Mouse (Mus musculus) ES-E14 (cell line): ENCODE measurements at regions not wholly inside any gene's neighbourhood (a gene's known extent, or its start where the extent isn't known, plus 50 kb on each side); places are given as distances from the start of the nearest gene placed in this dataset.

Source experiments
- CHD2 ChIP-seq: IDR thresholded peaks from 2 replicates; pipeline ENCODE4 v1.6.1; 2014; ENCODE audit warnings: mild to moderate bottlenecking, low read depth, low read length, inconsistent platforms
- HCFC1 ChIP-seq: IDR thresholded peaks from 2 replicates; pipeline ENCODE4 v1.6.1; 2012; ENCODE audit warnings: low read length, inconsistent platforms, borderline replicate concordance; ENCODE audit not compliant: insufficient read depth
- MAFK ChIP-seq: IDR thresholded peaks from 2 replicates; pipeline ENCODE4 v1.6.1; 2014; ENCODE audit warnings: mild to moderate bottlenecking, low read depth, low read length, inconsistent platforms; ENCODE audit not compliant: insufficient read depth
- ZC3H11A ChIP-seq: IDR thresholded peaks from 2 replicates; pipeline ENCODE4 v1.6.1; 2012; ENCODE audit warnings: low read depth, mild to moderate bottlenecking, inconsistent platforms, low read length, borderline replicate concordance

DNA sequence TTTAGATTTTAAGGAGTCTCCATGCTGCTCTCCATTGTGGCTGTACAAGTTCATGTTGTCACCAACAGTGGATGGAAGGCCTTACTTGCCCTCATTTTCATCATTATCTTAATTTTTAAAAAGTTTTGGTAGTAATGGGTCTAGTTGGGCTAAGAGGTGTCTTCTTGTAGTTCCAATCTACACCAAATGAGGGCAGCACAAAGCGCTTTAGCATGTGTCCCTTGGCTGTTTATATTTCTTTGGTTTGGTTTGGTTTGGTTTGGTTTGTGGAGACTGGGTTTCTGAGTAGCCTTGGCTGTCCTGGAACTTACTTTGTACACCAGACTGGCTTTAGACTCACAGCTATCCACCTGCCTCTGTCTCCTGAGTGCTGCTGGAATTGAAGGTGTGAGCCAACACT, 125.4 kb upstream of the Slc22a23 start:
- TF ChIP-seq MAFK (no peak), ZC3H11A (no peak), CHD2 (no peak), HCFC1 (no peak)
